Comparison of ENCODE assay signal across 8 mouse cellular contexts in genomic region chr5:24908820-24909716, GRCm38 (mm10).
A peak's percentile ranks its signal among the peaks of the same experiment; 100 is the strongest.
DNase-seq lines count a peak whose midpoint lies in the region; ATAC-seq and TF ChIP-seq lines count a peak whose summit lies in the region.

No protein-coding gene starts in this region.

- peak; percentile 62 for ATAC-seq in erythroblast, adult 5-6 weeks (replicated peaks; ENCODE audit: low FRiP score, poor library complexity, severe bottlenecking)
- peak; percentile 56; the same call in 1 of the 2 replicates for ATAC-seq in hindbrain, embryonic 11.5 days (ENCODE audit: low FRiP score)
- no peak for ATAC-seq in liver, embryonic 11.5 days (replicated peaks; ENCODE audit: low FRiP score)
- peak; percentile 86 for ATAC-seq in monocyte, adult 5-6 weeks (replicated peaks; ENCODE audit: insufficient number of reproducible peaks, low FRiP score, low TSS enrichment, poor library complexity, severe bottlenecking)

- H3K9ac ChIP-seq in hindbrain, embryonic 11.5 days (ENCODE audit: low read depth, low read length) = peak overlapping the region; percentile 88
- H3K9ac ChIP-seq in liver, embryonic 11.5 days (ENCODE audit: low read depth, low read length) = peak overlapping the region; percentile 68

- H3K27ac ChIP-seq in bone marrow macrophage, adult 2 months (ENCODE audit: insufficient read depth, low read depth, low read length) = peak overlapping the region; percentile 81
- peak overlapping the region; percentile 90 for H3K27ac ChIP-seq in hindbrain, embryonic 11.5 days (ENCODE audit: low read depth, low read length)
- peak overlapping the region; percentile 75 for H3K27ac ChIP-seq in liver, embryonic 11.5 days (ENCODE audit: low read depth, low read length)

- peak; percentile 75 for TF ChIP-seq CTCF in bone marrow macrophage, adult 2 months (IDR thresholded peaks at IDR 0.05; ENCODE audit: low read depth, low read length)

- H3K9me3 ChIP-seq in hindbrain, embryonic 11.5 days (ENCODE audit: control insufficient read depth, low read length) = no peaks in the 10 kb centered on the region
- no peaks in the 10 kb centered on the region for H3K9me3 ChIP-seq in liver, embryonic 11.5 days (ENCODE audit: control insufficient read depth, low read length)

- TF ChIP-seq POLR2A in bone marrow macrophage, adult 2 months (IDR thresholded peaks at IDR 0.05; ENCODE audit: borderline replicate concordance, low read depth, low read length) = no peak

- H3K36me3 ChIP-seq in hindbrain, embryonic 11.5 days (ENCODE audit: control insufficient read depth, insufficient read depth, low read length) = no peaks in the 10 kb centered on the region
- no peaks in the 10 kb centered on the region for H3K36me3 ChIP-seq in liver, embryonic 11.5 days (ENCODE audit: control insufficient read depth, insufficient read depth, low read length)

- peak overlapping the region; percentile 96 for H3K4me3 ChIP-seq in bone marrow macrophage, adult 2 months (ENCODE audit: insufficient read depth, low read length)
- H3K4me3 ChIP-seq in hindbrain, embryonic 11.5 days (ENCODE audit: low read depth, low read length) = peak overlapping the region; percentile 75
- H3K4me3 ChIP-seq in liver, embryonic 11.5 days (ENCODE audit: low read depth, low read length) = peak overlapping the region; percentile 87

- 0 out of 2 replicates have a peak, but pooled peaks cover 2% of the 10 kb centered on the region for H3K4me1 ChIP-seq in bone marrow macrophage, adult 2 months (ENCODE audit: control insufficient read depth, insufficient read depth, low read length)
- H3K4me1 ChIP-seq in hindbrain, embryonic 11.5 days (replicated peaks; ENCODE audit: control insufficient read depth, insufficient read depth, low read length) = no peaks in the 10 kb centered on the region
- H3K4me1 ChIP-seq in liver, embryonic 11.5 days (replicated peaks; ENCODE audit: control insufficient read depth, insufficient read depth, low read length) = peaks cover 9% of the 10 kb centered on the region

- peak; percentile 41 to 66 for DNase-seq in frontal cortex, postnatal 10 days (ENCODE audit: low spot score in 2 of 2)
- DNase-seq in frontal cortex, postnatal 14 days (ENCODE audit: low spot score in 2 of 2) = no peak
- DNase-seq in hindbrain, embryonic 11.5 days (ENCODE audit: low spot score) = peak; percentile 79
- peak; percentile 53 for DNase-seq in liver, embryonic 11.5 days (ENCODE audit: low spot score)
- DNase-seq in testis, postnatal 14 days (ENCODE audit: low spot score) = peak; percentile 40

- 12% methylated on average over 15 of the region's 19 CpGs for WGBS in hindbrain, embryonic 11.5 days
- 10% methylated on average over 16 of the region's 19 CpGs for WGBS in liver, embryonic 11.5 days

- H3K27me3 ChIP-seq in hindbrain, embryonic 11.5 days (ENCODE audit: control insufficient read depth, insufficient read depth, low read length) = no peaks in the 10 kb centered on the region
- H3K27me3 ChIP-seq in liver, embryonic 11.5 days (replicated peaks; ENCODE audit: control insufficient read depth, insufficient read depth, low read length) = no peaks in the 10 kb centered on the region

- peak overlapping the region; percentile 72 for H3K4me2 ChIP-seq in hindbrain, embryonic 11.5 days (replicated peaks; ENCODE audit: low read depth, low read length)
- peak overlapping the region; percentile 86 for H3K4me2 ChIP-seq in liver, embryonic 11.5 days

Comparison
In these comparisons a context has a peak if more than half of its experiments do, and no peak if none do; other contexts are left out.
1. DNase-seq: peak in frontal cortex, postnatal 10 days (2 of 2), hindbrain, embryonic 11.5 days (single experiment), liver, embryonic 11.5 days (single experiment) and testis, postnatal 14 days (single experiment); none in frontal cortex, postnatal 14 days (0 of 2).
2. Peak in every context shown above with its lines, with median percentiles within 50 percentile points of each other: H3K27ac ChIP-seq and H3K4me3 ChIP-seq.